ENCODE assay signal across 8 mouse cellular contexts in the genomic region with DNA sequence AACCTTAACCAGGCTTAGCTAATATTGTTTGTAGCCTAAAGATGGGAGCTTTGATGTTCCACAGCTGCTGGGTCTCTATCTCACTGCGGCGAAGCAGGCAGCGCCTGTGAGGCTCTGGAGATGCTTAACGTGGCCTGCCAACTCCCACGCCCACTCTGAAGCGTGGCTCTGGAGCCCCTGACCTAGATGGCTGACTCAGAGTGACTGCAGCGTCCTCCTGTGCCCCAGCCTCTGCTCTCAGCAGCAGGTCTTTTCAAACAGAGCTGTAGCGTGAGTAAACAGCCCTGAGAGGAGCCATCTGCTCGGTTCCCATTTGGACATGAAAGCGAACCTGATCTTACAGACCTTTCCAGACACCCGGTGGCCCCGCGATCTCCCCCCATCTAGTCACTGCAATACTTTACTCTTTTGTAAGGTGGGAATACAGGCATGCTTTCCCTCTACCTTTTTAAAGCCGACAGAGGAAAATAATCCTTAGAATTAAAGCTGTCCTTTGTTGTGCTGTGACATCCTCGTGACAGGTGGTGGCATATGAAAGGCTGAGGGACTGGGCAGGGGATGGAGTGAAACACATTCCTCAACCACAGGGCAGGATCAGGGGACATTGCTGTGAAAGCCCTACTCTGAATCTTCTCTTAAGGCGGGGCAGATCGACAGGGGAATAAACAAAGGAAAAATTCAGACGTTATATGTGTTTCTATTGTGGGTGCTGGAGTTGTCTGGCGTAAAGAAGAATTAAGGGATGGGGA.
DNase-seq lines count a peak whose midpoint lies in the region; ATAC-seq lines count a peak whose summit lies in the region.

No protein-coding gene starts in this region.

- no peaks in the 10 kb centered on the region for H3K27me3 ChIP-seq in heart, embryonic 10.5 days (ENCODE audit: insufficient read depth, poor library complexity, severe bottlenecking)
- no peaks in the 10 kb centered on the region for H3K27me3 ChIP-seq in hindbrain, embryonic 10.5 days (ENCODE audit: insufficient read depth, poor library complexity, severe bottlenecking)
- H3K27me3 ChIP-seq in stomach, embryonic 14.5 days (ENCODE audit: control insufficient read depth, insufficient read depth, low read length) = no peaks in the 10 kb centered on the region

- no peaks in the 10 kb centered on the region for H3K9me3 ChIP-seq in heart, embryonic 10.5 days
- H3K9me3 ChIP-seq in hindbrain, embryonic 10.5 days = no peaks in the 10 kb centered on the region
- no peaks in the 10 kb centered on the region for H3K9me3 ChIP-seq in stomach, embryonic 14.5 days (ENCODE audit: control insufficient read depth, low read depth, low read length)

- 0 out of 2 replicates have a peak overlapping the region, but pooled peaks have one; percentile 37 for H3K27ac ChIP-seq in heart, embryonic 10.5 days
- H3K27ac ChIP-seq in hindbrain, embryonic 10.5 days = peak overlapping the region; percentile 78
- H3K27ac ChIP-seq in stomach, embryonic 14.5 days (ENCODE audit: low read length) = no peak overlapping the region; the same call in 1 of the 2 replicates

- no peak for DNase-seq in heart, embryonic 10.5 days (ENCODE audit: low spot score)
- DNase-seq in heart, adult 11 months = no peak
- DNase-seq in 3T3-L1 (ENCODE audit: low read depth, low spot score) = peak; percentile 3
- DNase-seq in cerebellum, adult 9-11 months = peak; percentile 91
- DNase-seq in hindbrain, embryonic 10.5 days (ENCODE audit: low spot score) = peak; percentile 52
- DNase-seq in lung, postnatal 14 days = peak; percentile 17
- DNase-seq in B cell, adult 2 months = no peak

- ATAC-seq in stomach, embryonic 14.5 days (ENCODE audit: insufficient number of reproducible peaks, insufficient read depth, low FRiP score, low read depth) = peak; percentile 76; the same call in 1 of the 2 replicates

- no peak overlapping the region for H3K9ac ChIP-seq in stomach, embryonic 14.5 days (replicated peaks; ENCODE audit: low read depth, low read length)

- H3K4me2 ChIP-seq in stomach, embryonic 14.5 days (replicated peaks; ENCODE audit: low read depth, low read length) = peak overlapping the region; percentile 17; the same call in 1 of the 2 replicates

- peaks cover 6% of the 10 kb centered on the region; the same call in 1 of the 2 replicates for H3K4me1 ChIP-seq in heart, embryonic 10.5 days
- peaks cover 24% of the 10 kb centered on the region for H3K4me1 ChIP-seq in hindbrain, embryonic 10.5 days (replicated peaks)
- H3K4me1 ChIP-seq in stomach, embryonic 14.5 days (ENCODE audit: control insufficient read depth, insufficient read depth, low read length) = peaks cover 6% of the 10 kb centered on the region; the same call in 1 of the 2 replicates

- H3K36me3 ChIP-seq in heart, embryonic 10.5 days = no peaks in the 10 kb centered on the region
- H3K36me3 ChIP-seq in hindbrain, embryonic 10.5 days = no peaks in the 10 kb centered on the region
- no peaks in the 10 kb centered on the region for H3K36me3 ChIP-seq in stomach, embryonic 14.5 days (ENCODE audit: control insufficient read depth, insufficient read depth, low read length)

- WGBS in heart, embryonic 10.5 days = 24% methylated on average over 19 of the region's 19 CpGs
- WGBS in hindbrain, embryonic 10.5 days = 25% methylated on average over 19 of the region's 19 CpGs
- WGBS in stomach, embryonic 14.5 days = 11% methylated on average over 19 of the region's 19 CpGs

- H3K4me3 ChIP-seq in heart, embryonic 10.5 days = peak overlapping the region; percentile 29; the same call in 1 of the 2 replicates
- H3K4me3 ChIP-seq in hindbrain, embryonic 10.5 days = peak overlapping the region; percentile 20; the same call in 1 of the 2 replicates
- no peak overlapping the region for H3K4me3 ChIP-seq in stomach, embryonic 14.5 days (ENCODE audit: low read depth, low read length)

Comparison
In these comparisons a context has a peak if more than half of its experiments do, and no peak if none do; other contexts are left out.
1. DNase-seq: peak in 3T3-L1 (single experiment), cerebellum, adult 9-11 months (single experiment), hindbrain, embryonic 10.5 days (single experiment) and lung, postnatal 14 days (single experiment); none in heart, embryonic 10.5 days (single experiment), heart, adult 11 months (single experiment) and B cell, adult 2 months (0 of 2).